Mouse (Mus musculus) embryonic facial prominence, embryonic 12.5 days (tissue): ENCODE data around the gene Wdr83. TPM values are rescaled to one million over a fixed set of nuclear protein-coding genes. Genes with fewer than 3 reads are reported as not detected.
"Not testable (repeated sequence)": the region's sequence is repeated elsewhere in the genome, so short reads cannot be mapped to it uniquely, and the experiment has no call there.

Experiments used
- ATAC-seq: fragments of 200-750 bp; cut with Nextera tagmentation; 2 replicates; pipeline ENCODE4 v1.8.0; 2017; ENCODE audit not compliant: insufficient number of reproducible peaks, insufficient read depth, low FRiP score, low TSS enrichment
- H3K27ac ChIP-seq: fragments of 300-500 bp; sonication (generic); 2 replicates; pipeline ENCODE4 v1.5.1; 2016; ENCODE audit warnings: mild to moderate bottlenecking
- H3K27me3 ChIP-seq: fragments of 300-500 bp; sonication (generic); 2 replicates; pipeline ENCODE4 v1.6.1; 2016; ENCODE audit warnings: mild to moderate bottlenecking, moderate library complexity
- H3K36me3 ChIP-seq: fragments of 300-500 bp; sonication (generic); 2 replicates; pipeline ENCODE4 v1.6.1; 2016; ENCODE audit warnings: mild to moderate bottlenecking
- H3K4me1 ChIP-seq: fragments of 300-500 bp; sonication (generic); 2 replicates; pipeline ENCODE4 v1.6.1; 2016
- H3K4me2 ChIP-seq: fragments of 300-500 bp; sonication (generic); replicated peaks from 2 replicates; pipeline ENCODE4 v1.6.1; 2016; ENCODE audit warnings: mild to moderate bottlenecking, moderate library complexity
- H3K4me3 ChIP-seq: fragments of 300-500 bp; sonication (generic); 2 replicates; pipeline ENCODE4 v1.5.1; 2016; ENCODE audit warnings: mild to moderate bottlenecking
- H3K9ac ChIP-seq: fragments of 300-500 bp; sonication (generic); 2 replicates; pipeline ENCODE4 v1.6.1; 2016; ENCODE audit warnings: mild to moderate bottlenecking, moderate library complexity
- H3K9me3 ChIP-seq: fragments of 300-500 bp; sonication (generic); 2 replicates; pipeline ENCODE4 v1.6.1; 2016; ENCODE audit warnings: mild to moderate bottlenecking, moderate library complexity
- whole genome bisulfite sequencing: fragments of 180-500 bp; shearing (Covaris S2); methylation state at CpG from one replicate; pipeline ENCODE4 v1.1.7; 2016; 5-methylcytosine and 5-hydroxymethylcytosine counted together
- polyA plus RNA-seq: library from polyadenylated mRNA; unstranded; fragments of >200 nt; fragmentation: Nextera tagmentation; extraction: Ambion mirVana; gene quantifications from 2 replicates; pipeline ENCODE4 v1.2.1, GENCODE M21; 2016

The Wdr83 gene
- polyA plus RNA-seq = 48.9 and 49.1 TPM in 2 replicates

DNA sequence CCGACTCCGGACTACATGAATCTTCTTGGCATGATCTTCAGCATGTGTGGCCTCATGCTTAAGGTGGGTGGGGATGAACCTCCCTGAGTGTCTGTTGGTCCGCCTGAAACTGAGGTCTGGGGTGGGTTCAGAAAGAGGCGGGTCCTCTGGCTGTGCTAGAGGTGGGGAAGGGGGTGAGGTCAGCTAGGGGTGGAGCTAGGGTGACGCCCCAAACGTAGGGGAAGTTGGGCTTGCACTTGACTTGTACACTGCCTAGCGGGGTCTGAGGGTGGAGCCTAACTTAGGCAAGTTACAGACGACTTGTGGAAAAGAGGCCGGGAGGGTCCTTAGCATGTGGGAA is at the start of gene Wdr83:
Gene Wdr83, minus strand, starts transcription at position 91 of the 340 bp plus-strand sequence.
- H3K4me3 ChIP-seq = peak within 1 kb of the TSS; percentile 94
- H3K36me3 ChIP-seq = peaks cover 18% of the 10 kb centered on the region
- peak within 1 kb of the TSS; percentile 93 for H3K4me2 ChIP-seq
- H3K4me1 ChIP-seq = peaks cover 28% of the 10 kb centered on the region
- 1% methylated on average over 9 of the region's 9 CpGs for WGBS
- H3K9ac ChIP-seq = peak within 1 kb of the TSS; percentile 92
- peak; percentile 38 for ATAC-seq
- H3K27me3 ChIP-seq = no peaks in the 10 kb centered on the region
- no peaks in the 10 kb centered on the region for H3K9me3 ChIP-seq
- 0 out of 2 replicates have a peak within 1 kb of the TSS, but pooled peaks have one; percentile 8 for H3K27ac ChIP-seq

DNA sequence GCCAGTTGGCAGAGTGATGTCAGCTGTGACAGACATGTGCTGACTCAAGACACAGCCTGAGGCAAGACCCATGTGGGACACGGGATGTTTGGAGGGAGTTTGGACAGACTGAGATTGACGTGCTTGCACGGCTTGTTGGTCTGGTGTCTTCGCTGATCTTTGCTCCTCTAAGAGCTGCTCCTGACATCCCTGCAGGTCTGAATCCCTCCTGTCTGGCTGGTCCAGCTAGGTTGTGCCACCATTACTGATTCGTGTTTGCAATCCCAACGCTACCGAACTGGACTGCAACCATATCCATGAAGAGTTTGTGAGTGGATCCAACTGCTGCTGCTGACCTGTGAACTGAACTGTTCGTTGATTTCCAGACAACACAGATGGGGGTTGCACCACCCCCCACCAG is 42.6 kb upstream of the Wdr83 start:
- H3K4me1 ChIP-seq = peaks cover 4% of the 10 kb centered on the region; the same call in 1 of the 2 replicates
- H3K9ac ChIP-seq = no peak overlapping the region
- no peak for ATAC-seq
- H3K9me3 ChIP-seq = no peaks in the 10 kb centered on the region
- 89% methylated on average over 8 of the region's 8 CpGs for whole genome bisulfite sequencing
- no peaks in the 10 kb centered on the region for H3K27me3 ChIP-seq
- no peak overlapping the region for H3K27ac ChIP-seq
- H3K4me3 ChIP-seq = no peak overlapping the region
- no peak overlapping the region for H3K4me2 ChIP-seq
- no peaks in the 10 kb centered on the region for H3K36me3 ChIP-seq

DNA sequence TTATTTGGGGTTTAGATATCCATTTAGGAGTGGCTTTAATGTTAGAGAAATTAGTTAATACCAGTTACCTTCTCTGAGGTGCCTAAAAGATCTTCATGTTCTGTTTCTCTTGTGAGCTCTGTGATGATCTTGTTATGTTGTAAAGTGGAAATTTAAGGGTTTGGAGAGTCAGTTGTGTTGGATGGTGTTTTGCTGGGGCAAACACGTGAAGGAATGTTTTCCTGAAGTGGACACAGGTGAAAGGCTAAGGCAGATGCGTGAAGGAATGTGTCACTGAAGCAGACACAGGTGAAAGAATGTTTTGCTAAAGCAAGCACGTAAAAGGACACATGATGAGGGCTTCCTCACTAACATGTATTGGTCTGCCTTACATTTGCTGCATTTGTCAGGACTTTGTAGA is 41.9 kb upstream of the Wdr83 start, which contains the start of gene Zfp791:
Gene Zfp791, minus strand, starts transcription at position 101 of the 400 bp plus-strand sequence.
- no peak within 1 kb of the TSS for H3K4me3 ChIP-seq
- no peaks in the 10 kb centered on the region for H3K27me3 ChIP-seq
- WGBS = 70% methylated on average over 3 of the region's 3 CpGs
- no peak within 1 kb of the TSS for H3K27ac ChIP-seq
- peaks cover 7% of the 10 kb centered on the region; the same call in 1 of the 2 replicates for H3K4me1 ChIP-seq
- no peak within 1 kb of the TSS for H3K9ac ChIP-seq
- no peak for ATAC-seq
- no peaks in the 10 kb centered on the region for H3K9me3 ChIP-seq
- no peaks in the 10 kb centered on the region for H3K36me3 ChIP-seq
- H3K4me2 ChIP-seq = no peak within 1 kb of the TSS

DNA sequence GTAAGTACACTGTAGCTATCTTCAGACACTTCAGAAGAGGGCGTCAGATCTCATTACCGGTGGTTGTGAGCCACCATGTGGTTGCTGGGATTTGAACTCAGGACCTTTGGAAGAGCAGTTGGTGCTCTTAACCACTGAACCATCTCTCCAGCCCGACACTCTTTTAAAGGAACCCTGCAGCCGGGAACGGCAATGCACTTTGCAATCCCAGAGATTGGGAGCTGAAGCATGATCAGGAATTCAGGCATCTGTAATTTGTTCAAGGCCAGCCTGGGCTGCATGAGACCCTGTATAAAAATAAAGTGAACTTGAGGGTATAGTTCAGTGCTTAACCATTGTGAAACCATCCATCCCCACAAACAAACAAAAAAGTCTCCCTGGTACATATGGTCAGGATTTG is 39.1 kb upstream of the Wdr83 start:
- H3K9ac ChIP-seq, ATAC-seq, H3K4me1 ChIP-seq, H3K27ac ChIP-seq, H3K9me3 ChIP-seq, H3K36me3 ChIP-seq, H3K27me3 ChIP-seq, H3K4me3 ChIP-seq, H3K4me2 ChIP-seq: not testable (repeated sequence)
- 85% methylated on average over 5 of the region's 5 CpGs for WGBS

DNA sequence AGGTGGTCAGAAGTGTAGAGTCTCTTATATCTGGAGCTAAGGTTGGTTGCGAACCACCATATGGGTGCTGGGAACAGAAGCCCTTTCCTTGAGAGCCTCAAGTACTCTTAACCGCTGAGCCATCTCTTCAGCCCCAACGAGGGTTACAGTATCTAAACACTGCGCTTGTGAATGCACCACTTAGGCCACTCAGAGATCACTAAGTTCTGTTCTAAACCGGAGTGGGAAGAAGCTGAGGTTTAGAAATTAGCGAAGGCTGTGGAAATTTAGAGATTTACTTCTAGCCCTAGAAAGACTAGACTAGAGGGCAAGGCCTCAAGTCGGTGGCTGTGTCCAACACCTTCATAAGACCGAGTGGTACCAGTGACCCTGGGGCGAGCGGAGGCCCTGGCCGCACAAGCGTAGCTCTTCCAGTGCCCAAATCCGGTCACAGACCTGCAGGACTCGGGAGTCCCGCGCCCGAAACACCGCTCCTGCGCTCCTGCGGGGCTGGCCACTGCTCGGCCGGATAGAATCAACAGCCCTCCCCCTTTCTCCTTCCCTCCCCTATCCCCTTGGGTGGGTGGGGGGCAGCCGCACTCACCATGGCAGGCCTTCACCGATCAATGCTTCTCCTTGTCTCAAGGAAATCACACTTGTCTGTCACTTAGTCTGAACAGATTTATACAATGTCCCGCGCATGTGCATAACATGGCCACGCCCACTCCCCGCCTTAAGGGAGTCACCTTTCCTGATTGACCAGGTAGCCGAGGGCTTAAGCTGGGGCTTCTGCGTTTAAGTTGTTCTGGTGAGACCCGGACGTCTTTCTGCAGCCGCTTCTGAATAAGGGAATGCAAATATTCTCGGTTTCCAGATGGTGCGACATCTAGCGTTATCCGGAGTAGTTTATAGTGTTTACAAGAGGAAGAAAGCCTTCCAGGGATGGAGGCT is 38.2 kb upstream of the Wdr83 start:
- Histone ChIP-seq H3K36me3 (no peaks in the 10 kb centered on the region), H3K9ac (peak overlapping the region; percentile 53), H3K9me3 (no peaks in the 10 kb centered on the region), H3K27ac (peak overlapping the region; percentile 52), H3K4me3 (peak overlapping the region; percentile 60), H3K4me1 (peaks cover 7% of the 10 kb centered on the region; the same call in 1 of the 2 replicates), H3K27me3 (no peaks in the 10 kb centered on the region), H3K4me2 (peak overlapping the region; percentile 70)
- 7% methylated on average over 37 of the region's 37 CpGs for WGBS
- peak; percentile 89 for ATAC-seq

DNA sequence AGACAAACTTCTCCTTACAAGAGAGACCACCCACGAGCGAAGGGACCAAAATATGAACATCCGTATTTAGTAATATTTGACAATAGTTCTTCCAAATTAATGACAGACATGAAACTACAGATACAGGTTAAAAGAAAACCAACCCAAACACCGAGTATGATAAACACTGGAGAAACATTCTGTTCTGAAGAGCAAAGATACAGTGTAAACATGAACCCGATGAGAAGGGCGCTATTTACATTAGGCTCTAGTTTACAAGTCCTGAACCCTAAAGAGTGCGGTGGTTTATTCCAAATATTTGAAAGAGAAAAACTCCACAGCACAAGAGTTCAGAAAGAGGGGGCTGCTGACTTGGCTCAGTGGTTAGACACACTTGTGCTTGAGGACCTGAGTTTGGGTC is 35.9 kb upstream of the Wdr83 start:
- ATAC-seq = no peak
- H3K36me3 ChIP-seq = peaks cover 5% of the 10 kb centered on the region
- 90% methylated on average over 7 of the region's 7 CpGs for WGBS
- no peaks in the 10 kb centered on the region for H3K27me3 ChIP-seq
- no peak overlapping the region for H3K4me3 ChIP-seq
- H3K4me1 ChIP-seq = peaks cover 7% of the 10 kb centered on the region; the same call in 1 of the 2 replicates
- H3K4me2 ChIP-seq = no peak overlapping the region
- no peak overlapping the region for H3K9ac ChIP-seq
- H3K9me3 ChIP-seq = no peaks in the 10 kb centered on the region
- H3K27ac ChIP-seq = no peak overlapping the region

DNA sequence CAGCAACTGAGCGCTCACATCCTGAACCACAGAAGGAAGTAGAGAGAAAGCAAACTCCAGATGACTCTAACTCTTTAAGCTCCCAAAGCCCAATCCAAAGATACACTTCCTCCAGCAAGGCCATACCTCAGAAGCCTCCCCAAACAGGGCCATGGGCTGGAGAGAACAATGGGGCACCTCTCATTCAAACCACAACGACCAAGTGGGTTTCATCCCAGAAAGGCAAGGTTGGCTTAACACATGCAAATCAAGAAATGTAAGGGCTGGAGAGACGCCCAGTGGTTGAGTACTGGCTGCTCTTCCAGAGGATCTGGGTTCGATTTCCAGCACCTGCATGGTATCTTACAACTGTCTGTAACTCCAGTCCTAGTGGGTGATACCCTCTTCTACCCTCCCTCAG is 34.4 kb upstream of the Wdr83 start:
- no peak overlapping the region for H3K4me3 ChIP-seq
- H3K4me2 ChIP-seq = no peak overlapping the region
- WGBS = 81% methylated on average over 4 of the region's 4 CpGs
- H3K27ac ChIP-seq = no peak overlapping the region
- no peak for ATAC-seq
- H3K27me3 ChIP-seq = no peaks in the 10 kb centered on the region
- no peaks in the 10 kb centered on the region for H3K9me3 ChIP-seq
- peaks cover 7% of the 10 kb centered on the region; the same call in 1 of the 2 replicates for H3K4me1 ChIP-seq
- H3K36me3 ChIP-seq = peaks cover 18% of the 10 kb centered on the region
- H3K9ac ChIP-seq = no peak overlapping the region

DNA sequence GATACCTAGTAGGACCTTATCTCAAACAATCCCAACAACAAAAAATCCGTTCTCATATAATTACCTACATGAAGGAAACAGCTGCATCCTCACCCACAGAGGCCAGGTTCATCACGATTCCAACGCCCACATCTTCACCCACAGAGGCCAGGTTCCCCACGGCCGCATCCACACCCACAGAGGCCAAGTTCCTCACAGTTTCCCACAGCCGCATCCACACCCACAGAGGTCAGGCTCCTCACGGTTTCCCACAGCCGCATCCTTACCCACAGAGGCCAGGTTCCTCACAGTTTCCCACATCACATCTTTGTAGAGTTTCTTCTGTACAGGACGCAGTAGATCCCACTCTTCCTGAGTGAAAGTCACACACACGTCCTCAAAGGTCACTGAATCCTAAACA is 32.1 kb upstream of the Wdr83 start:
- Histone ChIP-seq H3K9ac (no peak overlapping the region), H3K4me3 (no peak overlapping the region), H3K27me3 (no peaks in the 10 kb centered on the region), H3K36me3 (peaks cover 31% of the 10 kb centered on the region), H3K4me2 (no peak overlapping the region), H3K4me1 (no peaks in the 10 kb centered on the region), H3K9me3 (no peaks in the 10 kb centered on the region), H3K27ac (no peak overlapping the region)
- ATAC-seq = no peak
- WGBS = 93% methylated on average over 10 of the region's 10 CpGs

DNA sequence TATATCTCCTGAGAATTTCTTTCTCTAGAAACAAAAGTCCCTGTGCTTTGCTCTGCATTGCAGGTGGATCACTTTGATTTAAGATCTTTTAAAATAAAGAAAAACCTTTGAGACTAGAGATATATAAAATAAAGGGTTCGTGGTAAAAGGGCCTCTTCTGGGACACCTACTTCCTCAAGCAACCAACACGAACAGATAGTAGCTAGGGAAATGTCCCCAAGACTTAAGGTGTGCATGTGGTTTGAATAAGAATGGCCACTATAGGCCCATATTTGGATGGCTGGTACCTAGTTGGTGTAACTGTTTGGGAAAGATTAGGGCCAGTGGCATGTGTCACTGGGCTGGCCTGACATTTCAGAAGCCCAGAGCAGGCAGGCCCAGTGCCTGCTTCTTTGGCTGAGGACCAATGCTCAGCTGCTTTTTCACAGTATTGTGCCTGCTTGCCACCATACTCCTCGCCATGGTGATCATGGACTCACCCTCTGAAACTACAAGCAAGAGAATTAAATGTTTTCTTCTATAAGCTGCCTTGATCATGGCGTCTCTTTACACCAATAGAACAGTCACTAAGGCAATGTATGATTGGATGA is 19.1 kb upstream of the Wdr83 start:
- 85% methylated on average over 4 of the region's 4 CpGs for WGBS

DNA sequence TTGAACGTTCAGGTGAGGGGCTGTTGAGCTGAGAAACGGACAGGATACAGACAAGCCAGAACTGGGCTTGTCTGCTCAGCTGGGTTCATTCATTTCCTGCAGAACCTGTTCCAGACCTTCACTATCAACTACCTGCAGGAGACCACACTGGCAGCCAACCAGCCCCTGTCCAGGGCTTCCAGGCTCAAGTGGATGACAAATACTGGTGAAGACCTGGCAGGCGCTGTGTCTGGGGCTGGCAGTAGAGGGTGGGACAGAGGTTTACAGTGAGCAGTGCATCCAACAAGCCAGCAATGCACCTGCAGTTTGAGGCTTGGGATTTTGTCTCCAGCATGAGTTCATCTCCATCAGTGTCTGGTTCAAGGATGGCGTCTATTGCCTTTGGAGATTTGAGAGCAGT is 15.7 kb upstream of the Wdr83 start:
- no peak overlapping the region for H3K27ac ChIP-seq
- no peak overlapping the region for H3K4me2 ChIP-seq
- no peaks in the 10 kb centered on the region for H3K4me1 ChIP-seq
- 91% methylated on average over 4 of the region's 4 CpGs for WGBS
- no peak overlapping the region for H3K9ac ChIP-seq
- ATAC-seq = no peak
- H3K4me3 ChIP-seq = no peak overlapping the region
- H3K9me3 ChIP-seq = no peaks in the 10 kb centered on the region
- peaks cover 44% of the 10 kb centered on the region for H3K36me3 ChIP-seq
- H3K27me3 ChIP-seq = no peaks in the 10 kb centered on the region

More for the DNA sequence above, 19.1 kb upstream of the Wdr83 start:
- no peaks in the 10 kb centered on the region for H3K4me1 ChIP-seq
- H3K4me3 ChIP-seq = no peak overlapping the region
- no peaks in the 10 kb centered on the region for H3K27me3 ChIP-seq
- no peak overlapping the region for H3K4me2 ChIP-seq
- no peak for ATAC-seq
- H3K9ac ChIP-seq = no peak overlapping the region
- H3K9me3 ChIP-seq = no peaks in the 10 kb centered on the region
- H3K27ac ChIP-seq = no peak overlapping the region
- peaks cover 35% of the 10 kb centered on the region for H3K36me3 ChIP-seq

DNA sequence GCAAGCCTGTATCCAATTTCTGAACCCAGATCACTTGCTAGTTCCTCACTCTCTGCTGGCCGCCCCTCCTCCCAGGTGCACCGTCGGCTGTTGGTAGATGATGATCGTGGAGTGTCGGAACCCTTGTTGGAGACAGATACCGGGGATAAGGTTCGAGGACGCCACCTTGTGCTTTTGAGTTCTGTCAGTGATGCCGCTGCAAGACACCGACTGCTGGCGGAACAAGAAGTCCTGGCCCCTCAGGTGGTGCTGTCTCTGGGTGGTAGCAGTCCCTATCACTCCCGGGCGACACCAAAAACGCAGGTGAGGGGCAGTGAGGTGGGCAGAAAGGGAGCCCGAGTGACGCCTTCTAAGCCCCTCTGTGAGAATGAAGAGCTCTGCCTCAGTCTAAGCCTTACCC is 15.1 kb upstream of the Wdr83 start:
- no peak for ATAC-seq
- Histone ChIP-seq H3K9ac (no peak overlapping the region), H3K9me3 (no peaks in the 10 kb centered on the region), H3K4me2 (no peak overlapping the region), H3K4me1 (no peaks in the 10 kb centered on the region), H3K4me3 (no peak overlapping the region), H3K27me3 (no peaks in the 10 kb centered on the region), H3K27ac (no peak overlapping the region), H3K36me3 (peaks cover 47% of the 10 kb centered on the region)
- WGBS = 90% methylated on average over 16 of the region's 16 CpGs

DNA sequence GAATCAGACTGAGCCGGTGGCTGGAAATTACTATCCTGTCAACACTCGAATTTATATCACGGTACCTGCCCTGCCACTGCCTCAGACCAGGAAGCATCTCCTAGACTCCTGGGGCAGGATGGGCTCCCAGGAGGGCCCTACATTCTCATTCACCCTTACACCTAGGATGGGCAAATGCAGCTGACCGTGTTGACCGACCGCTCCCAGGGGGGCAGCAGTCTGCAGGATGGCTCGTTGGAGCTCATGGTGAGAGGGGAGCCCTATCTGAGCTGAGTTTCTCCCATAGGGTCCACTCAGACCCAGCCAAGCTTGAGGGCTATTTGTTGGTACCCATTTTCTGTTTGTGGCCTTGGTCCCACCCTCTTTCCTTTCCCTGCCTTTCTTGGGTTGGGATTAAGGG is 14.5 kb upstream of the Wdr83 start:
- Histone ChIP-seq H3K4me2 (no peak overlapping the region), H3K9ac (no peak overlapping the region), H3K36me3 (peaks cover 52% of the 10 kb centered on the region), H3K9me3 (no peaks in the 10 kb centered on the region), H3K4me1 (no peaks in the 10 kb centered on the region), H3K27me3 (no peaks in the 10 kb centered on the region), H3K27ac (no peak overlapping the region), H3K4me3 (no peak overlapping the region)
- ATAC-seq = no peak
- 92% methylated on average over 7 of the region's 7 CpGs for WGBS
